Mouse (Mus musculus) kidney, postnatal 4 days (tissue): ENCODE results near the gene Gucd1.
"Not testable (repeated sequence)": the region's sequence is repeated elsewhere in the genome, so short reads cannot be mapped to it uniquely, and the experiment has no call there.

Experiments used
- DNase-seq, 2 experiments: peaks; one replicate each; pipeline ENCODE4 v3.0.0; 2021; ENCODE audit warnings: mixed read lengths in 2 of 2

Gucd1 gene

GRCm38 (mm10) chr10:75501641-75502040 is 16.1 kb downstream of the Gucd1 start:
- no peak for DNase-seq

- DNase-seq = no peak
These were observed 17.4 kb downstream of the Gucd1 start for GRCm38 (mm10) chr10:75500345-75500744.

- no peak for DNase-seq
These were observed 18.0 kb downstream of the Gucd1 start for GRCm38 (mm10) chr10:75499791-75500190.

GRCm38 (mm10) chr10:75499214-75499613 is 18.6 kb downstream of the Gucd1 start:
- not testable (repeated sequence) for DNase-seq

- no peak for DNase-seq
These were observed 21.9 kb downstream of the Gucd1 start for GRCm38 (mm10) chr10:75495921-75496320.

- DNase-seq = no peak
These were observed 22.5 kb downstream of the Gucd1 start for GRCm38 (mm10) chr10:75495304-75495703.

- no peak for DNase-seq
These were observed 25.9 kb downstream of the Gucd1 start for GRCm38 (mm10) chr10:75491936-75492262.

GRCm38 (mm10) chr10:75491234-75491935 is 26.4 kb downstream of the Gucd1 start:
- no peak for DNase-seq

GRCm38 (mm10) chr10:75490731-75491130 is 27.0 kb downstream of the Gucd1 start:
- no peak for DNase-seq

- DNase-seq = no peak
These were observed 28.2 kb downstream of the Gucd1 start for GRCm38 (mm10) chr10:75489522-75489921.

GRCm38 (mm10) chr10:75487131-75487530 is 30.6 kb downstream of the Gucd1 start:
- DNase-seq = no peak

GRCm38 (mm10) chr10:75486086-75486979 is 31.4 kb downstream of the Gucd1 start:
- peak; percentile 90 to 92 for DNase-seq

- no peak for DNase-seq
These were observed 33.0 kb downstream of the Gucd1 start for GRCm38 (mm10) chr10:75484767-75485166.

GRCm38 (mm10) chr10:75484066-75484465 is 33.7 kb downstream of the Gucd1 start:
- no peak for DNase-seq

GRCm38 (mm10) chr10:75482919-75483483 is 34.8 kb downstream of the Gucd1 start:
- no peak for DNase-seq

- DNase-seq = no peak
These were observed 35.5 kb downstream of the Gucd1 start for GRCm38 (mm10) chr10:75482271-75482670.

- no peak for DNase-seq
These were observed 36.1 kb downstream of the Gucd1 start for GRCm38 (mm10) chr10:75481703-75482102.

GRCm38 (mm10) chr10:75479955-75480354 is 37.8 kb downstream of the Gucd1 start:
- no peak for DNase-seq

- peak in 1 of 2 experiments; percentile 33 for DNase-seq
These were observed 40.7 kb downstream of the Gucd1 start for GRCm38 (mm10) chr10:75477034-75477433.

GRCm38 (mm10) chr10:75475139-75475850 is 42.5 kb downstream of the Gucd1 start:
- DNase-seq = not testable (repeated sequence)

GRCm38 (mm10) chr10:75474571-75474970 is 43.2 kb downstream of the Gucd1 start:
- DNase-seq = no peak

- DNase-seq = no peak
These were observed 44.4 kb downstream of the Gucd1 start for GRCm38 (mm10) chr10:75473411-75473810.
